Mouse (Mus musculus): ENCODE measurements around the gene Tagln2. TPM values are rescaled to one million over a fixed set of nuclear protein-coding genes. Genes with fewer than 3 reads are reported as not detected.

The Tagln2 gene
- total RNA-seq, 2 experiments from 2014 or later, result 75.4 to 87.9 TPM

- DNase-seq (ENCODE audit: low spot score), result peak; percentile 55
- intact Hi-C loops (cut with DNase I), result loop anchor here (1.0 kb wide), 1 partner anchor 21 kb away; no protein-coding TSS in a partner anchor
Observed at GRCm38 (mm10) chr1:172500451-172501370, 864 bp downstream of the Tagln2 start.

- intact Hi-C loops (cut with DNase I), result loop anchor here (1.0 kb wide), 1 partner anchor 20 kb away; no protein-coding TSS in a partner anchor
- peak; percentile 84 for DNase-seq (ENCODE audit: low spot score)
Observed at GRCm38 (mm10) chr1:172501371-172502144, 1.7 kb downstream of the Tagln2 start.

- no peak for DNase-seq (ENCODE audit: low spot score)
- intact Hi-C loops (cut with DNase I), result no loop called here
Observed at GRCm38 (mm10) chr1:172502145-172503110, 2.6 kb downstream of the Tagln2 start.

- intact Hi-C loops (cut with DNase I), result no loop called here
Observed at GRCm38 (mm10) chr1:172503111-172503997, 3.5 kb downstream of the Tagln2 start.

GRCm38 (mm10) chr1:172504756-172505155 lies 4.9 kb downstream of the Tagln2 start:
- intact Hi-C loops (cut with DNase I), result no loop called here
- no peak for DNase-seq (ENCODE audit: low spot score)

More at GRCm38 (mm10) chr1:172503111-172503997, 3.5 kb downstream of the Tagln2 start:
- peak; percentile 29 for DNase-seq (ENCODE audit: low spot score)

- intact Hi-C loops (cut with DNase I), result no loop called here
- no peak for DNase-seq (ENCODE audit: low spot score)
Observed at GRCm38 (mm10) chr1:172507001-172507400, 7.2 kb downstream of the Tagln2 start.

GRCm38 (mm10) chr1:172507701-172508100 lies 7.9 kb downstream of the Tagln2 start:
- DNase-seq (ENCODE audit: low spot score), result no peak
- intact Hi-C loops (cut with DNase I), result no loop called here

- no peak for DNase-seq (ENCODE audit: low spot score)
- intact Hi-C loops (cut with DNase I), result no loop called here
Observed at GRCm38 (mm10) chr1:172508172-172508571, 8.3 kb downstream of the Tagln2 start.

- intact Hi-C loops (cut with DNase I), result no loop called here
Observed at GRCm38 (mm10) chr1:172509235-172509634, 9.4 kb downstream of the Tagln2 start.

GRCm38 (mm10) chr1:172509983-172510382 lies 10.1 kb downstream of the Tagln2 start:
- no peak for DNase-seq (ENCODE audit: low spot score)
- intact Hi-C loops (cut with DNase I), result no loop called here

More at GRCm38 (mm10) chr1:172509235-172509634, 9.4 kb downstream of the Tagln2 start:
- no peak for DNase-seq (ENCODE audit: low spot score)

- no peak for DNase-seq (ENCODE audit: low spot score)
- intact Hi-C loops (cut with DNase I), result no loop called here
Observed at GRCm38 (mm10) chr1:172510421-172510972, 10.7 kb downstream of the Tagln2 start.

GRCm38 (mm10) chr1:172512962-172513361 lies 13.1 kb downstream of the Tagln2 start:
- intact Hi-C loops (cut with DNase I), result no loop called here
- DNase-seq (ENCODE audit: low spot score), result peak; percentile 70

GRCm38 (mm10) chr1:172513525-172514212 lies 13.8 kb downstream of the Tagln2 start:
- peak; percentile 84 for DNase-seq (ENCODE audit: low spot score)
- intact Hi-C loops (cut with DNase I), result no loop called here

- DNase-seq (ENCODE audit: low spot score), result no peak
- intact Hi-C loops (cut with DNase I), result no loop called here
Observed at GRCm38 (mm10) chr1:172514213-172514529, 14.3 kb downstream of the Tagln2 start.

GRCm38 (mm10) chr1:172514551-172515268 lies 14.9 kb downstream of the Tagln2 start:
- intact Hi-C loops (cut with DNase I), result no loop called here
- DNase-seq (ENCODE audit: low spot score), result no peak

- DNase-seq (ENCODE audit: low spot score), result no peak
- intact Hi-C loops (cut with DNase I), result no loop called here
Observed at GRCm38 (mm10) chr1:172515396-172515795, 15.5 kb downstream of the Tagln2 start.

- intact Hi-C loops (cut with DNase I), result no loop called here
- DNase-seq (ENCODE audit: low spot score), result no peak
Observed at GRCm38 (mm10) chr1:172518013-172518412, 18.2 kb downstream of the Tagln2 start.
